Mouse (Mus musculus) limb, embryonic 15.5 days (tissue): ENCODE data around the gene Slc8a2. TPM values are rescaled to one million over a fixed set of nuclear protein-coding genes. Genes with fewer than 3 reads are reported as not detected.

ENCODE experiments used
- ATAC-seq: fragments of 200-750 bp; cut with Nextera tagmentation; 2 replicates; pipeline ENCODE4 v1.8.0; 2017; ENCODE audit warnings: low read depth, moderate TSS enrichment; ENCODE audit not compliant: insufficient number of reproducible peaks, low FRiP score, low TSS enrichment
- H3K27ac ChIP-seq: fragments of 300-500 bp; sonication (generic); 2 replicates; pipeline ENCODE4 v1.5.1; 2015; ENCODE audit warnings: moderate library complexity, mild to moderate bottlenecking, inconsistent platforms
- H3K27me3 ChIP-seq: fragments of 300-500 bp; sonication (generic); 2 replicates; pipeline ENCODE4 v1.6.1; 2015; ENCODE audit warnings: inconsistent platforms
- H3K36me3 ChIP-seq: fragments of 300-500 bp; sonication (generic); 2 replicates; pipeline ENCODE4 v1.6.1; 2015; ENCODE audit warnings: inconsistent platforms
- H3K4me1 ChIP-seq: fragments of 300-500 bp; sonication (generic); 2 replicates; pipeline ENCODE4 v1.6.1; 2015; ENCODE audit warnings: inconsistent platforms
- H3K4me2 ChIP-seq: fragments of 300-500 bp; sonication (generic); 2 replicates; pipeline ENCODE4 v1.6.1; 2015; ENCODE audit warnings: mild to moderate bottlenecking, inconsistent platforms
- H3K4me3 ChIP-seq: fragments of 300-500 bp; sonication (generic); 2 replicates; pipeline ENCODE4 v1.5.1; 2015; ENCODE audit warnings: mild to moderate bottlenecking, inconsistent platforms
- H3K9ac ChIP-seq: fragments of 300-500 bp; sonication (generic); 2 replicates; pipeline ENCODE4 v1.6.1; 2015; ENCODE audit warnings: inconsistent platforms
- H3K9me3 ChIP-seq: fragments of 300-500 bp; sonication (generic); 2 replicates; pipeline ENCODE4 v1.6.1; 2016; ENCODE audit warnings: inconsistent platforms
- WGBS: fragments of 180-500 bp; shearing (Covaris S2); methylation state at CpG from one replicate; pipeline ENCODE4 v1.1.7; 2015; 5-methylcytosine and 5-hydroxymethylcytosine counted together
- polyA plus RNA-seq: library from polyadenylated mRNA; unstranded; fragments of >200 nt; fragmentation: Nextera tagmentation; extraction: Ambion mirVana; gene quantifications from 2 replicates; pipeline ENCODE4 v1.2.1, GENCODE M21; 2015

Gene Slc8a2
- polyA plus RNA-seq, 1 experiment from 2014 or later, result 0.08 TPM

- no peak overlapping the region for H3K27ac ChIP-seq
- no peak overlapping the region for H3K4me2 ChIP-seq
- no peaks in the 10 kb centered on the region for H3K9me3 ChIP-seq
- H3K4me1 ChIP-seq, result no peaks in the 10 kb centered on the region
- no peak for ATAC-seq
- H3K36me3 ChIP-seq, result peaks cover 83% of the 10 kb centered on the region
- no peak overlapping the region for H3K4me3 ChIP-seq
- no peak overlapping the region for H3K9ac ChIP-seq
- WGBS, result 82% methylated on average over 13 of the region's 13 CpGs
- H3K27me3 ChIP-seq, result no peaks in the 10 kb centered on the region
Observed at GRCm38 (mm10) chr7:16203505-16203903, 73.9 kb downstream of the Slc8a2 start.

GRCm38 (mm10) chr7:16204791-16205190, 75.2 kb downstream of the Slc8a2 start:
- H3K9me3 ChIP-seq, result no peaks in the 10 kb centered on the region
- WGBS, result 79% methylated on average over 9 of the region's 9 CpGs
- ATAC-seq, result no peak

GRCm38 (mm10) chr7:16207076-16207475, 77.5 kb downstream of the Slc8a2 start:
- Histone ChIP-seq H3K4me2 (no peak overlapping the region), H3K27me3 (no peaks in the 10 kb centered on the region), H3K36me3 (peaks cover 84% of the 10 kb centered on the region), H3K4me3 (no peak overlapping the region), H3K9me3 (no peaks in the 10 kb centered on the region), H3K9ac (no peak overlapping the region), H3K4me1 (no peaks in the 10 kb centered on the region), H3K27ac (no peak overlapping the region)
- 81% methylated on average over 7 of the region's 7 CpGs for WGBS
- no peak for ATAC-seq

More at GRCm38 (mm10) chr7:16204791-16205190, 75.2 kb downstream of the Slc8a2 start:
- Histone ChIP-seq H3K36me3 (peaks cover 83% of the 10 kb centered on the region), H3K4me1 (no peaks in the 10 kb centered on the region), H3K9ac (no peak overlapping the region), H3K4me3 (no peak overlapping the region), H3K27ac (no peak overlapping the region), H3K27me3 (no peaks in the 10 kb centered on the region), H3K4me2 (no peak overlapping the region)

- H3K9me3 ChIP-seq, result no peaks in the 10 kb centered on the region
- no peaks in the 10 kb centered on the region for H3K27me3 ChIP-seq
- H3K4me3 ChIP-seq, result no peak overlapping the region
- no peak overlapping the region for H3K27ac ChIP-seq
- WGBS, result 88% methylated on average over 10 of the region's 10 CpGs
- no peak overlapping the region for H3K4me2 ChIP-seq
- H3K4me1 ChIP-seq, result no peaks in the 10 kb centered on the region
- H3K36me3 ChIP-seq, result peaks cover 81% of the 10 kb centered on the region
- 0 out of 2 replicates have a peak, but pooled peaks have one; percentile 33 for ATAC-seq
- no peak overlapping the region for H3K9ac ChIP-seq
Observed at GRCm38 (mm10) chr7:16207496-16207895, 77.9 kb downstream of the Slc8a2 start.

GRCm38 (mm10) chr7:16208781-16209665, 79.4 kb downstream of the Slc8a2 start:
- Histone ChIP-seq H3K9me3 (no peaks in the 10 kb centered on the region), H3K4me1 (no peaks in the 10 kb centered on the region), H3K9ac (no peak overlapping the region), H3K27ac (no peak overlapping the region), H3K4me3 (no peak overlapping the region), H3K4me2 (no peak overlapping the region), H3K36me3 (peaks cover 81% of the 10 kb centered on the region), H3K27me3 (no peaks in the 10 kb centered on the region)
- 83% methylated on average over 21 of the region's 21 CpGs for WGBS
- ATAC-seq, result no peak

Other genes starting within 250 kb of the Slc8a2 start
- not detected in 2 replicates for gene Crx, start 249.9 kb upstream of the Slc8a2 start, polyA plus RNA-seq
- gene Crxos, start 247.2 kb upstream of the Slc8a2 start, polyA plus RNA-seq, result not detected in 2 replicates
- 871 and 889 TPM in 2 replicates for gene Selenow, start 207.4 kb upstream of the Slc8a2 start, polyA plus RNA-seq
- gene Nop53, start 183.8 kb upstream of the Slc8a2 start, polyA plus RNA-seq, result 196 and 208 TPM in 2 replicates
- gene Ehd2, start 162.3 kb upstream of the Slc8a2 start, polyA plus RNA-seq, result 62.8 and 71.1 TPM in 2 replicates
- 7.2 and 7.5 TPM in 2 replicates for gene Bicra, start 81.9 kb upstream of the Slc8a2 start, polyA plus RNA-seq
- gene Zfp541, start 68.0 kb upstream of the Slc8a2 start, polyA plus RNA-seq, result 0.07 TPM in 1 of 2 replicates, not detected in the other
- gene Napa, start 31.4 kb upstream of the Slc8a2 start, polyA plus RNA-seq, result 238 and 277 TPM in 2 replicates
- 31.2 and 32.7 TPM in 2 replicates for gene Kptn, start 9.9 kb upstream of the Slc8a2 start, polyA plus RNA-seq
- gene Meis3, start 45.3 kb downstream of the Slc8a2 start, polyA plus RNA-seq, result 18.3 and 19.8 TPM in 2 replicates
- 12.1 and 13.5 TPM in 2 replicates for gene Dhx34, start 92.2 kb downstream of the Slc8a2 start, polyA plus RNA-seq
- gene C5ar2, start 114.3 kb downstream of the Slc8a2 start, polyA plus RNA-seq, result 0.17 and 0.26 TPM in 2 replicates
- 5.3 and 5.4 TPM in 2 replicates for gene C5ar1, start 129.7 kb downstream of the Slc8a2 start, polyA plus RNA-seq
- gene Inafm1, start 143.8 kb downstream of the Slc8a2 start, polyA plus RNA-seq, result 23.9 and 28.1 TPM in 2 replicates
- gene Ccdc9, start 157.0 kb downstream of the Slc8a2 start, polyA plus RNA-seq, result 26.6 and 27.0 TPM in 2 replicates
- 6.4 and 7.0 TPM in 2 replicates for gene Bbc3, start 178.6 kb downstream of the Slc8a2 start, polyA plus RNA-seq